Mouse (Mus musculus) forebrain, embryonic 15.5 days (tissue): ENCODE results near the gene Immt. TPM values are rescaled to one million over a fixed set of nuclear protein-coding genes. Genes with fewer than 3 reads are reported as not detected.
A peak's percentile ranks its signal among the peaks of the same experiment; 100 is the strongest.

Experiments used
- ATAC-seq: fragments of 200-750 bp; cut with Nextera tagmentation; replicated peaks from 2 replicates; pipeline ENCODE4 v1.8.0; 2017; ENCODE audit warnings: mild to moderate bottlenecking, moderate TSS enrichment, moderate library complexity
- H3K27ac ChIP-seq: fragments of 300-500 bp; sonication (generic); replicated peaks from 2 replicates; pipeline ENCODE4 v1.5.1; 2015; ENCODE audit warnings: mild to moderate bottlenecking, inconsistent platforms
- H3K27me3 ChIP-seq: fragments of 300-500 bp; sonication (generic); 2 replicates; pipeline ENCODE4 v1.6.1; 2015; ENCODE audit warnings: inconsistent platforms
- H3K36me3 ChIP-seq: fragments of 300-500 bp; sonication (generic); 2 replicates; pipeline ENCODE4 v1.6.1; 2015; ENCODE audit warnings: mild to moderate bottlenecking, inconsistent platforms
- H3K4me1 ChIP-seq: fragments of 300-500 bp; sonication (generic); 2 replicates; pipeline ENCODE4 v1.6.1; 2015; ENCODE audit warnings: inconsistent platforms
- H3K4me2 ChIP-seq: fragments of 300-500 bp; sonication (generic); replicated peaks from 2 replicates; pipeline ENCODE4 v1.6.1; 2015; ENCODE audit warnings: mild to moderate bottlenecking, inconsistent platforms
- H3K4me3 ChIP-seq: fragments of 300-500 bp; sonication (generic); 2 replicates; pipeline ENCODE4 v1.5.1; 2015; ENCODE audit warnings: mild to moderate bottlenecking, inconsistent platforms
- H3K9ac ChIP-seq: fragments of 300-500 bp; sonication (generic); replicated peaks from 2 replicates; pipeline ENCODE4 v1.6.1; 2015; ENCODE audit warnings: mild to moderate bottlenecking, inconsistent platforms
- H3K9me3 ChIP-seq: fragments of 300-500 bp; sonication (generic); 2 replicates; pipeline ENCODE4 v1.6.1; 2016; ENCODE audit warnings: inconsistent platforms
- WGBS: fragments of 180-500 bp; shearing (Covaris S2); methylation state at CpG from one replicate; pipeline ENCODE4 v1.1.7; 2015; ENCODE audit warnings: mixed read lengths; 5-methylcytosine and 5-hydroxymethylcytosine counted together
- polyA plus RNA-seq: library from polyadenylated mRNA; unstranded; fragments of >200 nt; fragmentation: Nextera tagmentation; extraction: Ambion mirVana; gene quantifications from 2 replicates; pipeline ENCODE4 v1.2.1, GENCODE M21; 2015

Gene Immt
- polyA plus RNA-seq, 1 experiment from 2014 or later: 151 TPM

DNA sequence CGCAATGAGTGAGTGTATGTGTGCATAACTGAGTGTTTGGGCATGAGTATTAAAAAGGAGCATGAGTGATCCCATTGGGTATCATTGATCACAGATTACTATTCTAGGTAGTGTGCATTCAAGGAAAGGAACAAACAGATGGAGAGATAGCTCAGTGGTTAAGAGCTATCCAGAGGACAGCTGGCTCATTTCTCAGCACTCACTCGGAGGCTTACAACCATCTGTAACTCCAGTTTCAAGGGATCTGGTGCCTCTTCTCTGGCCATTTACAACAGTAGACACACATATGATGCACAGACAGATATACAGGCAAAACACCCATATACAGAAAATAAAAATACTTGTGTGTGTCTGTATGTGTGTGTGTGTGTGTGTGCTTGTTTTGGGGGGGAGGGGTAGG lies 36.6 kb downstream of the Immt start:
- H3K4me2 ChIP-seq: no peak overlapping the region

DNA sequence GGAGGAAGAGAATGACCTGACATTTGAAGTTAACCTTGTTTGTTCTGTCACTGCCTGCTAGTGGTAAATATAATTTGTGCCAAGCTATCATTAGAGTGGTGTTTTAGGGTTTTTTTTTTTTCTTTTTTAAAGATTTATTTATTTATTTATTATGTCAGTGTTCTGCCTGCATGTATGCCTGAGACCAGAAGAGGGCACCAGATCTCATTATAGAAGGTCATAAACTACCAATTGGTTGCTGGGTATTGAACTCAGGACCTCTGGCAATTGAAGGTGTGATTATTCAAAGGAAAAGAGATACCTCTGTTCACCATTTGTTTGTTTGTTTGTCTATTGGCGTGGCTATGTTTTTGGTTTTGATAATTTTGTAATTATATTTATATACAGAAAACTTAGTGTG lies 37.7 kb downstream of the Immt start:
- ATAC-seq: no peak

More for the DNA sequence above, 36.6 kb downstream of the Immt start:
- Histone ChIP-seq H3K4me1 (no peaks in the 10 kb centered on the region), H3K9ac (no peak overlapping the region), H3K9me3 (no peaks in the 10 kb centered on the region), H3K36me3 (peaks cover 82% of the 10 kb centered on the region), H3K27ac (no peak overlapping the region), H3K4me3 (no peak overlapping the region), H3K27me3 (no peaks in the 10 kb centered on the region)
- WGBS: 93% methylated on average over 2 of the region's 2 CpGs
- no peak for ATAC-seq

DNA sequence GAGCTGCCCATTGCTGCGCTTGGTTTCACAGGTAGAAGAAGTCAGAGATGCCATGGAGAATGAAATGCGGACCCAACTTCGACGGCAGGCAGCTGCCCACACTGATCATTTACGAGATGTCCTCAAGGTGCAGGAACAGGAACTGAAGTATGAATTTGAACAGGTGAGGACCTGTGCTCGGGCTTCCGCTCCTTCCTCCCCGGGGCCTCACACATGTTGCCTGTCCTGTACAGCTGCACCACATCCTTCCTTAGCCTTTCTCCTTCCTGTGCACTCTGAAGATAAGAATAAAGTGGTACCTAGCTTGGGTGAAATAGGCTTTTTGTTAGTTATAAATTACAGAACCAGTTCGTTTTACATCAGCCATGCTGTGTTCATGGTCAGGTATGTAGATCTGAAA lies 40.3 kb downstream of the Immt start:
- no peaks in the 10 kb centered on the region for H3K9me3 ChIP-seq
- 97% methylated on average over 9 of the region's 9 CpGs for WGBS
- H3K9ac ChIP-seq: no peak overlapping the region
- no peak for ATAC-seq
- H3K27ac ChIP-seq: no peak overlapping the region
- H3K27me3 ChIP-seq: no peaks in the 10 kb centered on the region
- H3K36me3 ChIP-seq: peaks cover 90% of the 10 kb centered on the region
- H3K4me2 ChIP-seq: no peak overlapping the region
- H3K4me1 ChIP-seq: no peaks in the 10 kb centered on the region
- no peak overlapping the region for H3K4me3 ChIP-seq

More for the DNA sequence above, 37.7 kb downstream of the Immt start:
- WGBS: 90% methylated on average over 1 of the region's 1 CpGs
- Histone ChIP-seq H3K4me1 (no peaks in the 10 kb centered on the region), H3K27me3 (no peaks in the 10 kb centered on the region), H3K9ac (no peak overlapping the region), H3K36me3 (peaks cover 83% of the 10 kb centered on the region), H3K4me2 (no peak overlapping the region), H3K27ac (no peak overlapping the region), H3K9me3 (no peaks in the 10 kb centered on the region), H3K4me3 (no peak overlapping the region)

DNA sequence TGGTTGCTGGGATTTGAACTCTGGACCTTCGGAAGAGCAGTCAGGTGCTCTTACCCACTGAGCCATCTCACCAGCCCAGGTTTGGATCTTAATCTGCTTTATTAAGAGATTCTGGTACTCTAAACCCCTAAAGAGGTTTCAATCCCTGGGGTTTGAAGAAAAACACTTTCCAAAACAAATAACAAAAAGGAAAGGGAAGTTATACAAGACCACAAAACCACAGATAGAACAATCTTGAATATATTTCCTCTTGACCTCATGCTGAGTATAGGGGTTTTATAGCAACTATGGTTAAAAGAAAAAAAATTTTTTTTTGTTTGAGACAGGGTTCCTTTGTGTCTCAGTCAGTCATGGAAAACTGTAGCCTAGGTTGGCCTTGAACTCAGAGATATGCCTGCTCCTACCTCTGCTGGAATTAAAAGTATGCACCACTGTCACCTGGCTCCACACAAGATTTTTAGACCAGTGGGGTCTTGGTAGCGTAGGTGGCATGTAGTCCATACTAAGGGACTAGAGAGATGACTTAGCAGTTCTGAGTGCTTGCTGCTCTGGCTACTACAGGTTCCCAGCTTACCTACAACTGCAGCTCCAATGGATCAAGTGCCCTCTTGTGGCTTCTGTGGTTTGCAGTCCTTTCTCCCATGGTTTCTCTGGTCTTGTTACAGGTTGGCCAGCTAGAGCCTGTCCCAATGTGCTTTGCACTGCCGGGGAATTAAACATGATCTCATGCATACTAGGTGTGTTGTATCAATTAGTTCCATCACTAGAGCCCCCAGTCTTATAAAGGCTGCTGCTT lies 47.0 kb downstream of the Immt start:
- 90% methylated on average over 3 of the region's 3 CpGs for WGBS
- ATAC-seq: no peak
- H3K27ac ChIP-seq: no peak overlapping the region
- H3K9ac ChIP-seq: no peak overlapping the region
- no peak overlapping the region for H3K4me2 ChIP-seq
- H3K4me1 ChIP-seq: no peaks in the 10 kb centered on the region
- peaks cover 84% of the 10 kb centered on the region for H3K36me3 ChIP-seq
- no peak overlapping the region for H3K4me3 ChIP-seq
- H3K9me3 ChIP-seq: no peaks in the 10 kb centered on the region
- no peaks in the 10 kb centered on the region for H3K27me3 ChIP-seq

DNA sequence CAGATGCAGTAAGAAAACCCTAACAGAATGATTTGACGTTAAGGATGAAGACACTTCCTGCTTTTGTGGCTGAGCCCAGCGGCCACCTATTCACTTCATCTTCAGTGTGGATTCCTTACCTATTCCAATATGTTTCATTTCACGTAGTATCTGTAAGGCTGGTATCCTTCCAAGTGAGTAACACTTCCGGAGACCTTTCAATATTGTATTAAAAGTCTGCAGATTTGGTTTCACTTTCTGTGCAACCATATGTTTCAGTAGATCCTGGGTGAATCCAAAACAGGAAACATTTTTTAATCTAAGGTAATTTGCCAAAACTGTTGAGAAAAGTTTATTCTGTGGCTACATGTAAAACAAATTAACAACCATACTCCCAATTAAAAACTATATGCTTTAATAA lies 62.1 kb downstream of the Immt start:
- no peak for ATAC-seq
- Histone ChIP-seq H3K27ac (no peak overlapping the region), H3K9me3 (no peaks in the 10 kb centered on the region), H3K4me1 (no peaks in the 10 kb centered on the region), H3K4me2 (no peak overlapping the region), H3K4me3 (no peak overlapping the region), H3K36me3 (peaks cover 97% of the 10 kb centered on the region), H3K27me3 (no peaks in the 10 kb centered on the region), H3K9ac (no peak overlapping the region)
- 96% methylated on average over 4 of the region's 4 CpGs for WGBS

- H3K9ac ChIP-seq: peak overlapping the region; percentile 64
- H3K27ac ChIP-seq: no peak overlapping the region
- H3K9me3 ChIP-seq: no peaks in the 10 kb centered on the region
- no peaks in the 10 kb centered on the region for H3K27me3 ChIP-seq
- H3K4me3 ChIP-seq: peak overlapping the region; percentile 77
- WGBS: 8% methylated on average over 4 of the region's 4 CpGs
- H3K4me2 ChIP-seq: peak overlapping the region; percentile 72
- peaks cover 15% of the 10 kb centered on the region for H3K4me1 ChIP-seq
- ATAC-seq: no peak
- H3K36me3 ChIP-seq: peaks cover 27% of the 10 kb centered on the region
These were observed 76.6 kb downstream of the Immt start for GRCm38 (mm10) chr6:71907702-71908235.

DNA sequence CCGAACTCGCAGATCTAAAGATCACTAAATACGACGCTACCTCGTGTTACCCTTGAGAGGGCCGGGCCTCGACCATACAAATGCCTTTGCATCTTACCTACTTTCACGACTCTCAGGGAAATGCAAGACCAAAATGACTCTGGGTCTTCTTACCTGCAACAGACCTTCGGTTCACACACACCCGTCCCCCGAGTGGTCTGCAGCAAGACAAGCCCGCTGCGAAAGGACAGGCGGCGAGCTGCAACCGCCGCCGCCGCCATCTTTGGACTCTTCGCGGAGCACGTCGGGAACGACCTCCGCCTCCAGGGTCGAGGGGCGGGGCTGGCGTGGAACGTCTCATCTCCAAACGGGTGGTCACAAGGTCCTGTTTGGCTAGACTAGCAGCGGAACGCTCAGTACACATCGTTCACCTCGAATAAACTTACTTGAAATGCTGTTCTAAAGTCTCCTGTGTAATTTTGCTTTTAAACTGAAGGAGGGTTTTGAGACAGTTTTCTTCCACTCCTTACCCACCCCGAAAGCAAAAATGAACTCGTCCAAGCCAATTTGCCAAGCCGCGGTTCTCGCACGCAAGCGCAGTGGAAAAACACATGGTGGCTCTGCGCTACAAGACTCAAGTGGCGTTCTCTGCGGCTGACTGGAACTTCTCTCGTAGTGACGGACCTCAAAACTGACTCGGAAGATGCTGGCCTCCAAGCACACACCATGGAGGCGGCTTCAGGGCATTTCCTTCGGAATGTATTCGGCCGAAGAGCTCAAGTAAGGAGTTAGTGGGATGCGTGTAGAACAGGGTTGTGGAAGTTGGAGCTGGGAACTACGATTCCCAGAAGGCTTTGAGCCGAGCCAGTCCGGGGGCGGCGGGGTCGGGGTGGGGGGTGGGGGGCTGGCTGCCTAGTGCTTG lies 77.6 kb downstream of the Immt start, which contains the start of the genes Ptcd3 and Polr1a:
Gene Ptcd3 (minus strand): TSS at position 270 of the 901 bp plus-strand sequence.
Gene Polr1a (plus strand): TSS at position 573 of the 901 bp plus-strand sequence.
- WGBS: under 1% methylated on average over 58 of the region's 58 CpGs
- Histone ChIP-seq H3K4me3 (peak within 1 kb of the TSS; percentile 77), H3K4me2 (peak within 1 kb of the TSS; percentile 72), H3K27me3 (no peaks in the 10 kb centered on the region), H3K27ac (peak within 1 kb of the TSS; percentile 80), H3K9ac (peak within 1 kb of the TSS; percentile 64), H3K36me3 (peaks cover 24% of the 10 kb centered on the region), H3K9me3 (no peaks in the 10 kb centered on the region), H3K4me1 (peaks cover 15% of the 10 kb centered on the region)
- ATAC-seq: peak; percentile 95

GRCm38 (mm10) chr6:71909384-71909783 lies 78.3 kb downstream of the Immt start:
- H3K9me3 ChIP-seq: no peaks in the 10 kb centered on the region
- ATAC-seq: peak; percentile 26; the same call in 1 of the 2 replicates
- H3K4me1 ChIP-seq: peaks cover 15% of the 10 kb centered on the region
- 35% methylated on average over 10 of the region's 10 CpGs for WGBS
- peak overlapping the region; percentile 72 for H3K4me2 ChIP-seq
- peaks cover 22% of the 10 kb centered on the region for H3K36me3 ChIP-seq
- H3K4me3 ChIP-seq: peak overlapping the region; percentile 77
- no peaks in the 10 kb centered on the region for H3K27me3 ChIP-seq
- peak overlapping the region; percentile 80; the same call in 1 of the 2 replicates for H3K27ac ChIP-seq
- H3K9ac ChIP-seq: peak overlapping the region; percentile 64

DNA sequence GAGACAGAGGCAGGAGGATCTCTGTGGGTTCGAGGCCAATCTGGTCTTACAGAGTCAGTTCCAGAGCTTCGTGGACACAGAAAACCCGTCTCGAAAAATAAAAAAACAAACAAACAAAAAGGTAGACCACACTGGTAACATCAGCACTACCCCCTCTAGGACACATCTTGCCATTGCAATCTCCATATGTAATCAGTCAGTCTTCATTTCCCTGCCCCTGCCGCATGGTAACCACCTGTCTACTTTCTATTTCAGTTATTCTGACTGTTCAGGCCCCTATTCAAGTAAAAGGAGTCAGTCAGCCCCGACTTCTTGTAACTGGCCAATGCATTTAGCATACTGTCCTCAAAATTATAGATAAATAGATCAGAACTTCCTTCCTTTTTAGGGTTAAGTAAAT lies 78.7 kb downstream of the Immt start:
- 75% methylated on average over 6 of the region's 6 CpGs for WGBS
- peak overlapping the region; percentile 72 for H3K4me2 ChIP-seq

GRCm38 (mm10) chr6:71911686-71912450 lies 80.7 kb downstream of the Immt start:
- Histone ChIP-seq H3K36me3 (peaks cover 26% of the 10 kb centered on the region), H3K9me3 (no peaks in the 10 kb centered on the region), H3K4me3 (no peak overlapping the region), H3K4me2 (no peak overlapping the region), H3K9ac (no peak overlapping the region), H3K27me3 (no peaks in the 10 kb centered on the region), H3K4me1 (peaks cover 15% of the 10 kb centered on the region), H3K27ac (no peak overlapping the region)
- WGBS: 92% methylated on average over 5 of the region's 5 CpGs
- ATAC-seq: no peak

More for the DNA sequence above, 78.7 kb downstream of the Immt start:
- Histone ChIP-seq H3K4me3 (peak overlapping the region; percentile 77), H3K27ac (no peak overlapping the region), H3K9ac (no peak overlapping the region), H3K27me3 (no peaks in the 10 kb centered on the region), H3K36me3 (peaks cover 19% of the 10 kb centered on the region), H3K4me1 (peaks cover 15% of the 10 kb centered on the region), H3K9me3 (no peaks in the 10 kb centered on the region)
- ATAC-seq: no peak

GRCm38 (mm10) chr6:71920752-71921151 lies 89.6 kb downstream of the Immt start:
- Histone ChIP-seq H3K4me1 (no peaks in the 10 kb centered on the region), H3K9ac (no peak overlapping the region), H3K36me3 (peaks cover 73% of the 10 kb centered on the region), H3K4me2 (no peak overlapping the region), H3K27me3 (no peaks in the 10 kb centered on the region), H3K9me3 (no peaks in the 10 kb centered on the region), H3K4me3 (no peak overlapping the region), H3K27ac (no peak overlapping the region)
- 96% methylated on average over 7 of the region's 7 CpGs for WGBS
- no peak for ATAC-seq
